Mouse (Mus musculus) hindbrain, embryonic 16.5 days (tissue): ENCODE measurements around the gene Lin7a. TPM values are rescaled to one million over a fixed set of nuclear protein-coding genes. Genes with fewer than 3 reads are reported as not detected.
A peak's percentile ranks its signal among the peaks of the same experiment; 100 is the strongest.

Source experiments
- ATAC-seq: fragments of 200-750 bp; cut with Nextera tagmentation; 2 replicates; pipeline ENCODE4 v1.8.0; 2017; ENCODE audit warnings: moderate TSS enrichment, moderate library complexity
- H3K27ac ChIP-seq: fragments of 300-500 bp; sonication (generic); 2 replicates; pipeline ENCODE4 v1.5.1; 2014; ENCODE audit warnings: low read depth, mild to moderate bottlenecking, control low read depth, low read length, moderate library complexity
- H3K27me3 ChIP-seq: fragments of 300-500 bp; sonication (generic); replicated peaks from 2 replicates; pipeline ENCODE4 v1.6.1; 2014; ENCODE audit warnings: low read length; ENCODE audit not compliant: control insufficient read depth, insufficient read depth
- H3K36me3 ChIP-seq: fragments of 300-500 bp; sonication (generic); 2 replicates; pipeline ENCODE4 v1.6.1; 2014; ENCODE audit warnings: mild to moderate bottlenecking, low read length, moderate library complexity, mixed read lengths; ENCODE audit not compliant: control insufficient read depth, insufficient read depth
- H3K4me1 ChIP-seq: fragments of 300-500 bp; sonication (generic); 2 replicates; pipeline ENCODE4 v1.6.1; 2014; ENCODE audit warnings: low read depth, low read length; ENCODE audit not compliant: control insufficient read depth, insufficient read depth
- H3K4me2 ChIP-seq: fragments of 300-500 bp; sonication (generic); 2 replicates; pipeline ENCODE4 v1.6.1; 2014; ENCODE audit warnings: mild to moderate bottlenecking, low read length, control low read depth, moderate library complexity
- H3K4me3 ChIP-seq: fragments of 300-500 bp; sonication (generic); 2 replicates; pipeline ENCODE4 v1.5.1; 2014; ENCODE audit warnings: mild to moderate bottlenecking, low read length, control low read depth, moderate library complexity
- H3K9ac ChIP-seq: fragments of 300-500 bp; sonication (generic); 2 replicates; pipeline ENCODE4 v1.6.1; 2014; ENCODE audit warnings: low read depth, mild to moderate bottlenecking, control low read depth, low read length, moderate library complexity
- H3K9me3 ChIP-seq: fragments of 300-500 bp; sonication (generic); 2 replicates; pipeline ENCODE4 v1.6.1; 2014; ENCODE audit warnings: mild to moderate bottlenecking, low read length, moderate library complexity; ENCODE audit not compliant: control insufficient read depth
- WGBS: fragments of 180-500 bp; shearing (Covaris S2); extraction: QIAGEN DNeasy Blood & Tissue Kit; methylation state at CpG from one replicate; pipeline ENCODE4 v1.1.7; 2014; 5-methylcytosine and 5-hydroxymethylcytosine counted together
- polyA plus RNA-seq: library from polyadenylated mRNA; unstranded; fragments of >200 nt; fragmentation: Nextera tagmentation; extraction: Ambion mirVana; gene quantifications from 2 replicates; pipeline ENCODE4 v1.2.1, GENCODE M21; 2015

Gene Lin7a
- 31.6 and 33.6 TPM in 2 replicates for polyA plus RNA-seq

DNA sequence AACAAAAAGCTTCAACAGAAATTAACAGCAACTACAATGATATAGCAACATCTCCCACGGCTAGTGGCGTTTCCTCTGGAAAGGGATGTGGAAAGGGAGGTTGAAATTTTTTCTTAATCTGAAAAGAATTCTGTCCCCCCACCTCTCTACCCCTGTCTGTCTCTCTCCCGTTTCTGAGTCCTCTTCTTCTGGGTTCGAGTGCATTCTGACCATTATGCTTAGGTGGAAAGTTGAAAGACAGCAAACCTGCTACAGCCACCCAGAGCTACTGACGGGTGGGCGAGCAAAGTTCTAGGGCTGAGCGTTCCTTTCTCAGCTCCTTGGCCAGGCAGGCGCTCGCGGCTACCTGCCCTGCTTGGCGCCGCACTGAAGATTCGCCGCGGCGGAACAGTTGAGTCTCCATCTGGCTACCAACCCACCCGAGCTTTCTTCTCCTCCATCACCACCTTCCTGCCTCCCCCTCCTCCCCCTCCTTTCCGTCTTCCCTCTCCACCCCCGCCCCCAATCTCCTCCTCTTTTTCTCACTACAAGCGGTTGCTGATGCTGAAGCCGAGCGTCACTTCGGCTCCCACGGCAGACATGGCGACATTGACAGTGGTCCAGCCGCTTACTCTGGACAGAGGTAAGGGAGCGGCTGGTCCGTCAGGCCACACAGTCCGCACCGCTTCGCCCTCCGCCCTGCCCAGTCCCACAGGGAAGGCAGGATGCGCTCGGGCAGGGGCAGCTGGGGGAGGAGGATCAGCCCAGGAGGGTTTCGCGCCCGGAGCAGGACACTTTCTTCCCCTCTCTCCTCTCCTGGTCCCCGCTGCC, at the start of gene Lin7a:
Lin7a (plus strand) TSS at position 366 of the 810 bp plus-strand sequence.
- peak within 1 kb of the TSS; percentile 94 for H3K27ac ChIP-seq
- ATAC-seq: peak; percentile 83
- under 1% methylated on average over 38 of the region's 38 CpGs for WGBS

DNA sequence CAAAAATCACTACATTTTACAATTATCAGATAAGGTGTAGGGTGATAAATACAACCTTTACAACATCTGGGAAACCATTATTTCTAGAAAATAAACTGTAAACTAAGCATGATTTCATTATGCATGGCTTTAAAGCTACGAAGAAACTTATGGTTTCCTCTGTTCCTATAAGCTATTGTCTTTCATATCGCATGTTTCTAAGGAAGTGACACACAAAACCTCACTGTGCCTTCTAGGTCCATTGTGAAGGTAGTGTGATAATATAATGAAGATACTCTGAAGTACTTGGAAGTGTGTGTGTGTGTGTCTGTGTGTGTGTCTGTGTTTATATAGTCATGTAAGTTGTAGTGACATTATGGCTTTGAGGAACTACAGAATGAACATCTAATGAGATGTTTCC, 49.8 kb upstream of the Lin7a start:
- H3K36me3 ChIP-seq: no peaks in the 10 kb centered on the region
- no peaks in the 10 kb centered on the region for H3K9me3 ChIP-seq
- H3K9ac ChIP-seq: no peak overlapping the region
- no peak for ATAC-seq
- no peak overlapping the region for H3K4me2 ChIP-seq
- H3K4me1 ChIP-seq: no peaks in the 10 kb centered on the region
- H3K4me3 ChIP-seq: no peak overlapping the region
- no peak overlapping the region for H3K27ac ChIP-seq
- no peaks in the 10 kb centered on the region for H3K27me3 ChIP-seq
- WGBS: 83% methylated on average over 2 of the region's 2 CpGs

More for the DNA sequence above, at the start of gene Lin7a:
- Histone ChIP-seq H3K9ac (peak within 1 kb of the TSS; percentile 91), H3K27me3 (no peaks in the 10 kb centered on the region), H3K9me3 (no peaks in the 10 kb centered on the region), H3K4me3 (peak within 1 kb of the TSS; percentile 90), H3K4me2 (peak within 1 kb of the TSS; percentile 80), H3K4me1 (peaks cover 5% of the 10 kb centered on the region; the same call in 1 of the 2 replicates), H3K36me3 (no peaks in the 10 kb centered on the region)

DNA sequence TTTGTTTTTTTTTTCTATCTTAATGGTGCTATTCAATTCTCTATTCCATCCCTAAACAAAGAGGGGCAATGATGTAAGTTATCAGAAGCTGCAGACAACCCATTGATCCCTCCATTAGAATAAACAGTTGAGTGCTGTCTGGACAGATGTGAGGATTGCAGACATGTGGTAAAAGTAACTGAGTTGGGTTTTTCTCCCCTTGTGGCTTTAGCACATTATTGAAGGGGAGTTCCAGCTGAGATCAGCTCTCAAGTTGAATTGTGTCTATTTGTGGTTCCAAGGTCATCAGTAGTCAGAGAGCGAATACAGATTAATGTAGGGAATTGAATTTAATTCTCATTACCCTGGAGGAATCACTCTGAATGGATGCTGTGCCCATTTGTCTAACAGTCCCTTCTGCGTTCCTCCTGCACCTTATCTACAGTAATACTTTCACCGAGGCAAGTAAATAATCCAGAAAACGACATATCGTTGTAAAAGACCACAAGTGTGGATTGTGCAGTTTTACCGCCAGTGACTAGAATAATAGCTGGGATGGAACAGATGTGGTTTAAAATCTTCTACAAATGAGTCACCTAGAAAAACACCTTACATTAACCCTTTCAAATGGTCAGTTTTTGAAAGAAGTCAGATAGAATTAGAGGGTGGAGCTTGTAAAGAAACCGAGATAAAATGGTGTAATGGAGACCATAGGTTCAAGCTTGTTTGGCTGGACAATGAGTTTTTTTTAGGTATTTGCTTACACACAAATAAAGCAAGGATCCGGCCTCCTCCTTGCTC, 48.9 kb upstream of the Lin7a start:
- Histone ChIP-seq H3K4me1 (no peaks in the 10 kb centered on the region), H3K4me3 (no peak overlapping the region), H3K27ac (no peak overlapping the region), H3K36me3 (no peaks in the 10 kb centered on the region), H3K9ac (no peak overlapping the region), H3K9me3 (no peaks in the 10 kb centered on the region), H3K4me2 (no peak overlapping the region), H3K27me3 (no peaks in the 10 kb centered on the region)
- WGBS: 66% methylated on average over 8 of the region's 8 CpGs
- no peak for ATAC-seq

DNA sequence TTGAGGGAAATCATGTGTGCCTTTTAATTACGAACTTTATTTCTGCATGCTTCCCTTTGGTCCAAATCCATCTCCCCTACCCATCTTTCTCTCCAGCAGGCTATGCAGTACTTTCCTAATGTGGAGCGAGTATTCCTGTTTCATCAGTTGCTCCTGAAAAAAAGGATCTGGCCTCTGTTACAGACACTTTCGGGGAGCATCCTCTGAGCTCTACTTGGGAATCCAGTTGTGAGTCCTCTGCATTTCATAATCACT, 48.4 kb upstream of the Lin7a start:
- Histone ChIP-seq H3K4me2 (no peak overlapping the region), H3K4me3 (no peak overlapping the region), H3K27ac (no peak overlapping the region), H3K9me3 (no peaks in the 10 kb centered on the region), H3K4me1 (no peaks in the 10 kb centered on the region), H3K9ac (no peak overlapping the region), H3K36me3 (no peaks in the 10 kb centered on the region), H3K27me3 (no peaks in the 10 kb centered on the region)
- WGBS: 84% methylated on average over 3 of the region's 3 CpGs
- no peak for ATAC-seq

DNA sequence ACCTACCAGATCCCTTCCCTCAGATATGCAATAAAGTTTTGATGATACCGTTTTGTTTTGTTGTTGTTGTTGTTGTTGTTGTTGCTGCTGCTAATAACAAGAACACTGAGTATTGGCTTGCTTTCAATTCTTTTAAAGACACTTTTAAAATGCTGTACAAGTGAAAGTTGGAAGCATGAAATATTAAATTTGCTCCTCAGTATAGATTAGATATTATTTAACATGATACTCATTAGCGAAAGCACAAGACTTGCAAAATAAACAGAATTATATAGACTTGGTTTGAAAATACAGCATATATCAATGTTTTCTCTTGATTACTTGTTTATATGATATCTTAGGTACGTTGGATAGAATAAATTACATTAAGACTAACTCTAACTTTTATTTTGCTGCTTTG, 47.7 kb upstream of the Lin7a start:
- Histone ChIP-seq H3K9ac (no peak overlapping the region), H3K27ac (no peak overlapping the region), H3K36me3 (no peaks in the 10 kb centered on the region), H3K27me3 (no peaks in the 10 kb centered on the region), H3K4me1 (no peaks in the 10 kb centered on the region), H3K9me3 (no peaks in the 10 kb centered on the region), H3K4me2 (no peak overlapping the region), H3K4me3 (no peak overlapping the region)
- no peak for ATAC-seq
- WGBS: 92% methylated on average over 3 of the region's 3 CpGs

DNA sequence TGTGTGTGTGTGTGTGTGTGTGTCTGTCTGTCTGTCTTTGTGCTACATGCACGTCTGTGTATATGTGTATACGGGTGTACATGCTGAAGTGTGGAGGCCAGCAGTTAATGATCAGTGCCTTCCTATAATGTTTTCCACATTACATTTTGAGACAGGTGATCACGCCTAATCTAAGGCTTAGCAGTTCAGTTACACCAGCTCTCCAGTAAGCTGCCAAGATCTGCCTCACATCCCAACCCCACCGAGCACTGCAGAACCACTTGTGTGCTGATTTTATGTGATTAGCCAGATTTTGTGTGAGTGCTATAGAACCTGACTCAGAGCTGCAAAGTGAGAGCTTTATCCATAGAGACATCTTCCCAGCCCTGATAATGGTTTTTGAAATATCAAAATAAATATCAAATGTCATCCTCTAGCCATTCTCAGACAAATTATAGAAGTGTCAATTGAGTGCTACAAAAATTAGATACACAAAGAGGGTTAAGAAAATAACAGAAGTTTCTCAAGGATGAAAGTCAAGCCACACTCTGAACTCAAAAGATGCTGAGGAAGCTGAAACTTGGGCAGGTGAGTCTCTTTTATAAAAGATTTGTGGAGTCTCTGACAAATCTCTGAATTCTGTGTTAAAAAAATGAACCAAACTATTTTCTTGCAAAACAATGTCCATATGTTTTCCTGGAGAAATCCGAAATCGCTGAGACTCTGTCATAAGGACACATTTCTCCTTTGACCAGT, 46.7 kb upstream of the Lin7a start:
- Histone ChIP-seq H3K9me3 (no peaks in the 10 kb centered on the region), H3K4me2 (no peak overlapping the region), H3K9ac (no peak overlapping the region), H3K4me1 (no peaks in the 10 kb centered on the region), H3K27ac (no peak overlapping the region), H3K36me3 (no peaks in the 10 kb centered on the region), H3K27me3 (no peaks in the 10 kb centered on the region), H3K4me3 (no peak overlapping the region)
- ATAC-seq: no peak
- WGBS: 89% methylated on average over 6 of the region's 6 CpGs

DNA sequence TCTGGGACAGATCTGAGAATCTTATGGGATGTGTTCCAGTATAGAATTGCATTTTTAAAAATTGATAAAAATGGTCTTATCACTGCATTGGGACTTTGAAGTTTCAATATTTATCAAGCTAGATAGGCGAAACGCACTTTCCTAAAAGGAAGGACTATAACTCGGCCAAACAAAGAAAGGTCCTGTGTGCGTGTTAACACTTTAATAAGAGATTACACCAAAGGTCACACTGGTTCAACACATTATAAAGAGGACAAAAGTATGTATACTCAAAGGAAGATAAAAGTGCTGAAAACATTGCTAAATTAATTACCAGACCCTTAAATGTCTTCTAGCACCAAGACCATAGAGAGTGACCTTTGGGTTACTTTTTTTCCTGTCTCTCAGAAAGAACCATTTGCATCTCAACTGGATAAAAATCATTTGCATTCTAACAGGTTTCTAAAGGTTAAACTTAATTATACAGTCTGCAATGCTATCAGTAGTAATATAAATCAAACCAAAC, 46.1 kb upstream of the Lin7a start:
- Histone ChIP-seq H3K27ac (no peak overlapping the region), H3K4me2 (no peak overlapping the region), H3K9ac (no peak overlapping the region), H3K27me3 (no peaks in the 10 kb centered on the region), H3K9me3 (no peaks in the 10 kb centered on the region), H3K4me3 (no peak overlapping the region), H3K4me1 (no peaks in the 10 kb centered on the region), H3K36me3 (no peaks in the 10 kb centered on the region)
- WGBS: 62% methylated on average over 4 of the region's 4 CpGs
- ATAC-seq: no peak

DNA sequence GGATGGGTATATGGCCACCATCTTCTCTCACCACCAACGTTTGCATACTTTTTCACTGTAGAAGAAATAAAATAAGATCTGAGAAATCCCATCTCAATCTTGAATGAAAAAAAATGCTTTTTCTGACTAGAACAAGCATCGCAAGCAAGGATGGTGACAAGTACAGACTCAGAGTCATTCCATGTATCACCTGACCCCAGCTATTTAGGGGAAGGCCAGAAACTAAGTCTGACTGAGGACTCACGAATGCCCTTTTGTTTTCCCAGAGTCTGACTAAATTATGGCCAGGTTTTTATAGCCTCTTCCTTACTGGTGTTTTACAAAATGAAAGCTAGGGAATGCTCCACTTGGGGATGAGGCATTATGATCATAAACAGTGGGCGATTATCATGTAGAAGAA, 45.6 kb upstream of the Lin7a start:
- H3K4me2 ChIP-seq: no peak overlapping the region
- no peaks in the 10 kb centered on the region for H3K9me3 ChIP-seq
- no peak for ATAC-seq
- 83% methylated on average over 4 of the region's 4 CpGs for WGBS
- no peak overlapping the region for H3K4me3 ChIP-seq
- H3K27ac ChIP-seq: no peak overlapping the region
- no peaks in the 10 kb centered on the region for H3K36me3 ChIP-seq
- no peaks in the 10 kb centered on the region for H3K27me3 ChIP-seq
- no peak overlapping the region for H3K9ac ChIP-seq
- no peaks in the 10 kb centered on the region for H3K4me1 ChIP-seq

DNA sequence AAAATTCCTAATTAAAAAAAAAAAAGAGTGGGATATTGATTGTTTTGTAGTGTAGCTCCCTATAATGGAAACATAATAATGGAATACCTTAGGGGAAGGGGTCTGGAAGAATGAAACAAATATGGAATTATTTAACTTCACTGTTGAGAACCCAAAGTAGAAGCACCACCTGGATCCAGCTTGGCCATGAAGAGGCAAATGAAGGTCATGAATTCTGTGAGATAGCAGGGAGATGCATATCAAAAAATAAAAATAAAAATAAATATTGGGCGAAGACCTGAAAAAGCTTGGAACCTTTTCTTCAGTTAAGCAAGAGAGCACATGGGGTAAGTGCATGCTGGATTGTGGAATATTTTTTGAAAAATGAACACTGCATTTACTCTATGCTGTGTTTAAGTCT, 43.6 kb upstream of the Lin7a start:
- no peak for ATAC-seq
- Histone ChIP-seq H3K27ac (no peak overlapping the region), H3K4me3 (no peak overlapping the region), H3K4me1 (no peaks in the 10 kb centered on the region), H3K4me2 (no peak overlapping the region), H3K9me3 (no peaks in the 10 kb centered on the region), H3K36me3 (no peaks in the 10 kb centered on the region), H3K9ac (no peak overlapping the region), H3K27me3 (no peaks in the 10 kb centered on the region)
- WGBS: 93% methylated on average over 1 of the region's 1 CpGs
